Mouse (Mus musculus) spleen, postnatal 14 days (tissue): ENCODE measurements around the gene Actr10.

Source experiments
- DNase-seq, 2 experiments: peaks; one replicate each; pipeline ENCODE4 v3.0.0; 2021 to 2022; ENCODE audit warnings: low spot score in 2 of 2

The Actr10 gene

GRCm38 (mm10) chr12:70967581-70967980 lies 29.9 kb downstream of the Actr10 start:
- DNase-seq: no peak

- DNase-seq: peak; percentile 73 to 75
Measured at GRCm38 (mm10) chr12:70968141-70968790, 30.6 kb downstream of the Actr10 start.

GRCm38 (mm10) chr12:70968791-70969307 lies 31.2 kb downstream of the Actr10 start:
- peak; percentile 71 to 81 for DNase-seq

- peak; percentile 24 to 47 for DNase-seq
Measured at GRCm38 (mm10) chr12:70969485-70970184, 32.0 kb downstream of the Actr10 start.

GRCm38 (mm10) chr12:70973831-70974230 lies 36.2 kb downstream of the Actr10 start:
- no peak for DNase-seq

- peak; percentile 73 to 83 for DNase-seq
Measured at GRCm38 (mm10) chr12:70974441-70975266, 37.0 kb downstream of the Actr10 start, which contains the start of gene Psma3. TSS of gene Psma3 (plus strand) at chr12:70974621.

GRCm38 (mm10) chr12:70975406-70975805 lies 37.7 kb downstream of the Actr10 start:
- DNase-seq: no peak

- no peak for DNase-seq
Measured at GRCm38 (mm10) chr12:70975891-70976290, 38.2 kb downstream of the Actr10 start.

- DNase-seq: no peak
Measured at GRCm38 (mm10) chr12:70978345-70978744, 40.7 kb downstream of the Actr10 start.

- no peak for DNase-seq
Measured at GRCm38 (mm10) chr12:70984855-70985550, 47.3 kb downstream of the Actr10 start.

- no peak for DNase-seq
Measured at GRCm38 (mm10) chr12:70997225-70997624, 59.6 kb downstream of the Actr10 start.

- no peak for DNase-seq
Measured at GRCm38 (mm10) chr12:70999423-70999903, 61.8 kb downstream of the Actr10 start.

- no peak for DNase-seq
Measured at GRCm38 (mm10) chr12:71000344-71000743, 62.7 kb downstream of the Actr10 start.

GRCm38 (mm10) chr12:71001456-71001855 lies 63.8 kb downstream of the Actr10 start:
- no peak for DNase-seq

- no peak for DNase-seq
Measured at GRCm38 (mm10) chr12:71003760-71004426, 66.2 kb downstream of the Actr10 start.

GRCm38 (mm10) chr12:71006141-71006540 lies 68.5 kb downstream of the Actr10 start:
- DNase-seq: no peak

- no peak for DNase-seq
Measured at GRCm38 (mm10) chr12:71006901-71007300, 69.2 kb downstream of the Actr10 start.

- DNase-seq: no peak
Measured at GRCm38 (mm10) chr12:71009769-71010168, 72.1 kb downstream of the Actr10 start.
